In the genomic region with DNA sequence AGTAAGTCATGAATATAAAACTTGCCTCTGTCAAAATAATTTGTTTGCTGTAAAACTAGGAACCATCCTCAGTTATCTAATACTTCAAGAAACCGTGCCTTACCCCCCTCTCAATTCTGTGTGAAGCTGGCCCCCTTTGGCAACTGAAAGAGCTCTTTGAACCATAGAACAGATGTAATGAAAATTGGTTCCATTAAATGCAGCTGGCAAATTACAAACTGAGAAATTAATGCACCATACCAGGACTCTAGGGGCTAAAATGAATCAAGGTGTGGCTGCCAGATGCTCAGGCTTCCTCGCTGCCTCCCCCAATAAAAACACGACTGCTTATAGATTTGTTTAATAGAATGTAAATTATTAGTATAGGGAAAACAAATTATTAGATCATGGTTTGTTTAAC, we compare ENCODE assay signal across 26 mouse cellular contexts.
DNase-seq lines count a peak whose midpoint lies in the region; ATAC-seq and TF ChIP-seq lines count a peak whose summit lies in the region.
"Had no signal": no experiment of that assay in that cellular context is flagged by ENCODE, and none has a peak within 500 bp of the region (broad histone marks: within the 10 kb centered on the region; RNA-seq: fewer than 3 reads in every experiment).

No protein-coding gene starts in this region.

- no peak for TF ChIP-seq CTCF in brain, embryonic 14.5 days (IDR thresholded peaks at IDR 0.05; ENCODE audit: borderline replicate concordance, extremely low read depth, insufficient read depth, insufficient read length)
- no peak for TF ChIP-seq CTCF in left cerebral cortex, adult 2 months (IDR thresholded peaks at IDR 0.05)

- H3K9me3 ChIP-seq in neural tube, embryonic 12.5 days, result no peaks in the 10 kb centered on the region
- H3K9me3 ChIP-seq: embryonic facial prominence, embryonic 13.5 days; forebrain, embryonic 10.5 days; forebrain, embryonic 15.5 days; heart, embryonic 12.5 days; heart, embryonic 15.5 days; hindbrain, embryonic 10.5 days; hindbrain, embryonic 13.5 days; intestine, embryonic 15.5 days had no signal

- H3K4me2 ChIP-seq in neural tube, embryonic 12.5 days (replicated peaks), result no peak overlapping the region
- H3K4me2 ChIP-seq: embryonic facial prominence, embryonic 13.5 days; forebrain, embryonic 15.5 days; heart, embryonic 12.5 days; heart, embryonic 15.5 days; hindbrain, embryonic 13.5 days; intestine, embryonic 15.5 days had no signal

- no peak overlapping the region for H3K27ac ChIP-seq in neural tube, embryonic 12.5 days
- no peak overlapping the region for H3K27ac ChIP-seq in left cerebral cortex, adult 2 months
- H3K27ac ChIP-seq: embryonic facial prominence, embryonic 13.5 days; forebrain, embryonic 10.5 days; forebrain, embryonic 15.5 days; heart, embryonic 15.5 days; hindbrain, embryonic 10.5 days; hindbrain, embryonic 13.5 days; intestine, embryonic 15.5 days had no signal

- H3K4me3 ChIP-seq in neural tube, embryonic 12.5 days, result no peak overlapping the region
- H3K4me3 ChIP-seq in left cerebral cortex, adult 2 months, result no peak overlapping the region
- H3K4me3 ChIP-seq: embryonic facial prominence, embryonic 13.5 days; forebrain, embryonic 10.5 days; forebrain, embryonic 15.5 days; heart, embryonic 12.5 days; heart, embryonic 15.5 days; hindbrain, embryonic 10.5 days; hindbrain, embryonic 13.5 days; intestine, embryonic 15.5 days had no signal

- H3K9ac ChIP-seq in neural tube, embryonic 12.5 days, result no peak overlapping the region
- H3K9ac ChIP-seq: embryonic facial prominence, embryonic 13.5 days; forebrain, embryonic 15.5 days; heart, embryonic 12.5 days; heart, embryonic 15.5 days; hindbrain, embryonic 13.5 days; intestine, embryonic 15.5 days had no signal

- no peaks in the 10 kb centered on the region for H3K36me3 ChIP-seq in neural tube, embryonic 12.5 days
- H3K36me3 ChIP-seq: embryonic facial prominence, embryonic 13.5 days; forebrain, embryonic 10.5 days; forebrain, embryonic 15.5 days; heart, embryonic 12.5 days; heart, embryonic 15.5 days; hindbrain, embryonic 10.5 days; hindbrain, embryonic 13.5 days; intestine, embryonic 15.5 days had no signal

- ATAC-seq in neural tube, embryonic 12.5 days (ENCODE audit: low FRiP score, low read depth), result 0 out of 2 replicates have a peak, but pooled peaks have one; percentile 25
- ATAC-seq: activated CD4-positive, CD25-positive, alpha-beta regulatory T cell, adult 4 months; forebrain, embryonic 15.5 days; hindbrain, embryonic 16.5 days; intestine, embryonic 15.5 days had no signal

- 50% methylated on average over 3 of the region's 3 CpGs for WGBS in neural tube, embryonic 12.5 days

- no peaks in the 10 kb centered on the region for H3K4me1 ChIP-seq in neural tube, embryonic 12.5 days
- H3K4me1 ChIP-seq: forebrain, embryonic 10.5 days; heart, embryonic 12.5 days; heart, embryonic 15.5 days; hindbrain, embryonic 10.5 days; intestine, embryonic 15.5 days had no signal

- peak; percentile 6 for DNase-seq in embryo, embryonic 10.5 days (ENCODE audit: low spot score)
- no peak for DNase-seq in embryo, embryonic 10 days (ENCODE audit: low spot score)
- no peak for DNase-seq in neural tube, embryonic 10.5 days (ENCODE audit: extremely low spot score, low spot score)
- DNase-seq in brain, embryonic 14.5 days (ENCODE audit: low read depth), result peak; percentile 52
- DNase-seq in left cerebral cortex, adult 2 months (ENCODE audit: extremely low spot score in 1 of 2, low spot score in 2 of 2), result no peak
- DNase-seq: adrenal gland, adult 8-10 months; adrenal gland, postnatal 36 days; cerebellum, adult 11 months; cerebellum, adult 2 months; cerebellum, adult 9-11 months; cerebellum, postnatal 25 days; gastrocnemius, postnatal 25 days; heart, adult 18-20 months; heart, postnatal 10 days; heart, postnatal 36 days had no signal

- TF ChIP-seq POLR2A in brain, embryonic 14.5 days (IDR thresholded peaks at IDR 0.05; ENCODE audit: borderline replicate concordance, extremely low read depth, insufficient read depth, insufficient read length, poor library complexity, severe bottlenecking), result no peak

- no peaks in the 10 kb centered on the region for H3K27me3 ChIP-seq in neural tube, embryonic 12.5 days (replicated peaks)
- H3K27me3 ChIP-seq: embryonic facial prominence, embryonic 13.5 days; forebrain, embryonic 15.5 days; heart, embryonic 12.5 days; heart, embryonic 15.5 days; hindbrain, embryonic 13.5 days; intestine, embryonic 15.5 days had no signal

- intact Hi-C loops in left cerebral cortex, adult 2 months (cut with DNase I), result no loop called here

Comparison
In these comparisons a context has a peak if more than half of its experiments do, and no peak if none do; other contexts are left out.
1. DNase-seq: peak in embryo, embryonic 10.5 days (single experiment) and brain, embryonic 14.5 days (single experiment); none in embryo, embryonic 10 days (single experiment), neural tube, embryonic 10.5 days (single experiment) and left cerebral cortex, adult 2 months (0 of 2).